ENCODE assay signal across 2 mouse cellular contexts in the genomic region with DNA sequence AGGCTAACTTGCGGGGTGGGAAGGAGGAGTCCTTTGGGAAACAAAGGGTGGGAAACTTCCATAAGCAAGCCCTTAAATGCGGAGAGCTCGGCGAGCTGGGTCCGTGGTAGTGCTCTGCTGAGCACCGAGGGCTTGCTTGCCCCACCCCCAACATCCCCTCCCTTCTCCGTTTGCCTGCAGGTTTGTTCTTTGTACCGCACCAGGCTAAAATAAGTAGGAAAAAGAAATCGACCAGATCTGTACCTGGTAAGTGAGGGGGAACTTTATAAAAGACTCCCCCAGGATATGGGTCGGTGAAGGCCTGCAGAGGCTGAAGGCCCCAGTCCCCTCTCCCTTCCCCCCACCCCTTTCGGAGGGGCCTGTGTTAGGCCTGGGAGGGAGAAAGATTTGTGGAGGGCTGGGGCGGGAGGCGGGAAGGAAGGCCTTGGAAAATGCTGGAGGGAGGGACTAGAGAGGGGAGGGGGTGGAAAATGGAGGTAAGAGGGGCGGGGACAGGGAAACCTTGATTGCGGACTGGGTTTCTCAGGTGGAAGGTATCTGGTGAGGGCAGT.
TF ChIP-seq lines count a peak whose summit lies in the region.

No protein-coding gene starts in this region.

TF ChIP-seq in C2C12, 6 proteins besides CTCF, POLR2A, EP300 and RAD21:
- no peak for TF ChIP-seq CEBPB (IDR thresholded peaks at IDR 0.05; ENCODE audit: low read depth)

TF ChIP-seq in MEL, 35 proteins besides CTCF, POLR2A, EP300 and RAD21:
- TF ChIP-seq KAT2A (conservative IDR thresholded peaks at IDR 0.05; ENCODE audit: low read depth, low read length) = no peak
- TF ChIP-seq ZKSCAN1 (IDR thresholded peaks at IDR 0.05; ENCODE audit: low read depth, low read length) = no peak
- TF ChIP-seq ETS1 (IDR thresholded peaks at IDR 0.05; ENCODE audit: low read depth, low read length) = no peak
- TF ChIP-seq NRF1 (IDR thresholded peaks at IDR 0.05; ENCODE audit: insufficient read depth, low read depth, low read length, poor library complexity, severe bottlenecking) = no peak
- TF ChIP-seq JUND (IDR thresholded peaks at IDR 0.05; ENCODE audit: low read depth, low read length) = no peak
- no peak for TF ChIP-seq ZC3H11A (IDR thresholded peaks at IDR 0.05; ENCODE audit: low read depth, low read length)
- TF ChIP-seq E2F4 (IDR thresholded peaks at IDR 0.05; ENCODE audit: borderline replicate concordance, low read depth, low read length) = no peak
- no peak for TF ChIP-seq TBP (IDR thresholded peaks at IDR 0.05; ENCODE audit: low read depth, low read length)
- TF ChIP-seq MXI1 (IDR thresholded peaks at IDR 0.05; ENCODE audit: low read depth, low read length) = no peak
- no peak for TF ChIP-seq GABPA (IDR thresholded peaks at IDR 0.05; ENCODE audit: low read depth, low read length)
- no peak for TF ChIP-seq MAFK (IDR thresholded peaks at IDR 0.05; ENCODE audit: borderline replicate concordance, low read depth, low read length)
- no peak for TF ChIP-seq ELF1 (IDR thresholded peaks at IDR 0.05; ENCODE audit: low read depth, low read length)
